Mouse (Mus musculus) liver, embryonic 14 days (tissue): ENCODE data around the gene Nlrp9b. TPM values are rescaled to one million over a fixed set of nuclear protein-coding genes. Genes with fewer than 3 reads are reported as not detected.

Experiments
- polyA plus RNA-seq: library from polyadenylated mRNA; depleted of rRNA; stranded (reverse); fragments of >200 nt; gene quantifications from 2 replicates; pipeline ENCODE4 v1.2.3, GENCODE M21; 2012; rRNA removed

The Nlrp9b gene
- polyA plus RNA-seq = not detected in 2 replicates

GRCm38 (mm10) chr7:19991165-19991564, at the start of gene Nlrp9b:
TSS of gene Nlrp9b (plus strand) at chr7:19991465.

GRCm38 (mm10) chr7:19950589-19950988, 40.7 kb upstream of the Nlrp9b start, which contains the start of gene Igsf23:
TSS of gene Igsf23 (minus strand) at chr7:19950756.

DNA sequence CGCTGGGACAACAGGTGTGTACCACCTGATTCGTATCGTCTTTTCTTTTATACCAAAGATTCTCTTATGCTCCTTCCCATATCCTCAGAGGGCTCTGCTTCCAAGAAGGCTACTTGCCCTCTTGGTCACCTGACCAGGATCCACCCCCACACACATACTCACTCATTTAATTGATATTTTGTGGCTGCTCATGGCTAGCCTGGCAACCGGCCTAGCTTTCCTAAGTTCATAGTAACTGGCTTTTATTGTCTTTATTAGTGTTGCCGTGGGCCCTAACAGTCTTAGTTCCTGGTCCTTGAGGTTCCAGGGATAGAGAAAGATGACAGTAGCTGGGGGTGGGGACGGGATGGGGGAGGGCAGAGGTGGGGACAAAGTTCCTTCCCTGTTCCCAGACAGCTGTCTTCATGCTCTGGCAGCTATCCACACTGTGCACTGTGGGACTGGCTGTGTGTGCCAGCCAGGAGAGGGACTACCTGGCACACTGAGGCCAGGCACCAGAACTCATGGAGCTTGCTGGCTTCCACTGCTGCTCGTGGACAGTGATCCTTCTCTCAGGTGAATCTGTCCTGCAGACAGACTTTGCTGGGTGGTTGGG, 26.2 kb upstream of the Nlrp9b start, which contains the start of gene Ceacam20:
Gene Ceacam20, plus strand, starts transcription at position 428 of the 595 bp plus-strand sequence.

GRCm38 (mm10) chr7:20099380-20099779, 108.1 kb downstream of the Nlrp9b start, which contains the start of gene Vmn1r91:
TSS of gene Vmn1r91 (plus strand) at chr7:20099680.

GRCm38 (mm10) chr7:20122479-20122878, 131.2 kb downstream of the Nlrp9b start, which contains the start of gene Gm16442:
TSS of gene Gm16442 (minus strand) at chr7:20122579.

Other genes with a start within 250 kb of the Nlrp9b start
- 7.6 and 8.0 TPM in 2 replicates for gene Nectin2, start 241.0 kb upstream of the Nlrp9b start, polyA plus RNA-seq
- 5.7 and 6.1 TPM in 2 replicates for gene Bcam, start 220.4 kb upstream of the Nlrp9b start, polyA plus RNA-seq
- gene Cblc, start 194.7 kb upstream of the Nlrp9b start, polyA plus RNA-seq = 0.78 and 0.98 TPM in 2 replicates
- 2.6 TPM in 2 replicates for gene Bcl3, start 168.7 kb upstream of the Nlrp9b start, polyA plus RNA-seq
- 0.03 TPM in 1 of 2 replicates, not detected in the other for gene Gm19345, start 139.5 kb upstream of the Nlrp9b start, polyA plus RNA-seq
- gene Ceacam16, start 130.2 kb upstream of the Nlrp9b start, polyA plus RNA-seq = 0.01 and 0.02 TPM in 2 replicates
- gene Ceacam19, start 103.5 kb upstream of the Nlrp9b start, polyA plus RNA-seq = 0.01 TPM in 1 of 2 replicates, not detected in the other
- 2.3 TPM in 2 replicates for gene Pvr, start 70.3 kb upstream of the Nlrp9b start, polyA plus RNA-seq
- gene Igsf23, start 40.7 kb upstream of the Nlrp9b start, polyA plus RNA-seq = 0.09 and 0.12 TPM in 2 replicates
- not detected in 2 replicates for gene Ceacam20, start 26.1 kb upstream of the Nlrp9b start, polyA plus RNA-seq
- not detected in 2 replicates for gene Vmn1r91, start 108.2 kb downstream of the Nlrp9b start, polyA plus RNA-seq
- gene Gm16442, start 131.1 kb downstream of the Nlrp9b start, polyA plus RNA-seq = not detected in 2 replicates
- not detected in 2 replicates for gene Vmn1r93, start 147.6 kb downstream of the Nlrp9b start, polyA plus RNA-seq
- gene Vmn1r94, start 176.9 kb downstream of the Nlrp9b start, polyA plus RNA-seq = not detected in 2 replicates
- not detected in 2 replicates for gene Vmn1r95, start 202.2 kb downstream of the Nlrp9b start, polyA plus RNA-seq
- gene Gm6164, start 214.1 kb downstream of the Nlrp9b start, polyA plus RNA-seq = not detected in 2 replicates
- gene Gm4498, start 242.4 kb downstream of the Nlrp9b start, polyA plus RNA-seq = not detected in 2 replicates